Mouse (Mus musculus): Measurements from ENCODE around the gene Hist2h2aa1. TPM values are rescaled to one million over a fixed set of nuclear protein-coding genes. Genes with fewer than 3 reads are reported as not detected.
A peak's percentile ranks its signal among the peaks of the same experiment; 100 is the strongest.
"Not testable (repeated sequence)": the region's sequence is repeated elsewhere in the genome, so short reads cannot be mapped to it uniquely, and the experiment has no call there.

Gene Hist2h2aa1
- 16.3 and 17.4 TPM in 2 replicates for polyA plus RNA-seq (2014; fragmentation: Nextera tagmentation; extraction: Ambion mirVana)

GRCm38 (mm10) chr3:96245003-96245886 lies at the start of gene Hist2h2aa1:
Gene Hist2h2aa1 (plus strand): TSS chr3:96245497.
- H3K36me3 ChIP-seq (ENCODE audit: control insufficient read depth, insufficient read depth, low read length); H3K9me3 ChIP-seq (ENCODE audit: control insufficient read depth, low read length); H3K27me3 ChIP-seq (ENCODE audit: control insufficient read depth, insufficient read depth, low read length): not testable (repeated sequence)
- ATAC-seq (ENCODE audit: low FRiP score): peak; percentile 86
- H3K4me2 ChIP-seq: peak within 1 kb of the TSS; percentile 60
- H3K4me1 ChIP-seq (ENCODE audit: control insufficient read depth, insufficient read depth, low read length): peaks cover 19% of the 10 kb centered on the region
- peak; percentile 96 for DNase-seq (ENCODE audit: low spot score, missing footprints)
- H3K9ac ChIP-seq (ENCODE audit: low read length): peak within 1 kb of the TSS; percentile 80
- WGBS: under 1% methylated on average over 32 of the region's 88 CpGs
- peak within 1 kb of the TSS; percentile 43 for H3K4me3 ChIP-seq (ENCODE audit: low read depth, low read length)
- H3K27ac ChIP-seq (ENCODE audit: low read depth, low read length): peak within 1 kb of the TSS; percentile 94

DNA sequence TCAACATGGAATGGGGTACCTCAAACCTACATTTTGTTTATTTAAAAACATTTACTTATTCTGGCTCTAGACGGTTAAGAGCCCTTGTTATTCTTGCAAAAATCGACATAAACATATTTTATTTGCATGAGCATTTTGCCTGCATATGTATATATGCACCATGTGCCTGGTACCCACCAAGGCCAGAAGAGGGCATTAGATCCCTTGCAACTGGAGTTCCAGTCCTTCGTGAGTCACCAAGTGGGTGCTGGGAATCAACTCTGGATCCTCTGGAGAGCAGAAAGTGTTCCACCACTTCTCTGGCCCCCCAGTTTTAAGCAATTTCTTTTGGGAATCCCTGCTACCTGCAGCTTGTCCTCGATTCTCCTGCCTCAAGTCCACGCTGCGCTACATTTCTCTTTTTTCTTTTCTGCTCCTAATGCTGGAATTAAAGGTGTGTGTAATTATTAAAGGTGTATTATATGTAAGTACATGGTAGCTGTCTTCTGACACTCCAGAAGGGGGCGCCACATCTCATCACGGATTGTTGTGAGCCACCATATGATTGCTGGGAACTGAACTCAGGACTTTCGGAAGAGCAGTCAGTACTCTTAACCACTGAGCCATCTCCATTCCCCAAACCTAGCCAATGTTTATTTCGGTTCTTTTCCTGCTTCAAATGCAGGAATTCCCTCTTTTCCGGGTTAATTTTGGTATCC lies 49.5 kb upstream of the Hist2h2aa1 start:
- Histone ChIP-seq H3K4me1 (ENCODE audit: control insufficient read depth, insufficient read depth, low read length) (peaks cover 11% of the 10 kb centered on the region), H3K4me2 (no peak overlapping the region), H3K4me3 (ENCODE audit: low read depth, low read length) (no peak overlapping the region), H3K9me3 (ENCODE audit: control insufficient read depth, low read length) (no peaks in the 10 kb centered on the region; the same call in 1 of the 2 replicates), H3K9ac (ENCODE audit: low read length) (no peak overlapping the region), H3K27me3 (ENCODE audit: control insufficient read depth, insufficient read depth, low read length) (no peaks in the 10 kb centered on the region), H3K27ac (ENCODE audit: low read depth, low read length) (no peak overlapping the region), H3K36me3 (ENCODE audit: control insufficient read depth, insufficient read depth, low read length) (no peaks in the 10 kb centered on the region; the same call in 1 of the 2 replicates)
- DNase-seq (ENCODE audit: low spot score, missing footprints) (no peak), ATAC-seq (ENCODE audit: low FRiP score) (no peak)
- 93% methylated on average over 11 of the region's 11 CpGs for WGBS

DNA sequence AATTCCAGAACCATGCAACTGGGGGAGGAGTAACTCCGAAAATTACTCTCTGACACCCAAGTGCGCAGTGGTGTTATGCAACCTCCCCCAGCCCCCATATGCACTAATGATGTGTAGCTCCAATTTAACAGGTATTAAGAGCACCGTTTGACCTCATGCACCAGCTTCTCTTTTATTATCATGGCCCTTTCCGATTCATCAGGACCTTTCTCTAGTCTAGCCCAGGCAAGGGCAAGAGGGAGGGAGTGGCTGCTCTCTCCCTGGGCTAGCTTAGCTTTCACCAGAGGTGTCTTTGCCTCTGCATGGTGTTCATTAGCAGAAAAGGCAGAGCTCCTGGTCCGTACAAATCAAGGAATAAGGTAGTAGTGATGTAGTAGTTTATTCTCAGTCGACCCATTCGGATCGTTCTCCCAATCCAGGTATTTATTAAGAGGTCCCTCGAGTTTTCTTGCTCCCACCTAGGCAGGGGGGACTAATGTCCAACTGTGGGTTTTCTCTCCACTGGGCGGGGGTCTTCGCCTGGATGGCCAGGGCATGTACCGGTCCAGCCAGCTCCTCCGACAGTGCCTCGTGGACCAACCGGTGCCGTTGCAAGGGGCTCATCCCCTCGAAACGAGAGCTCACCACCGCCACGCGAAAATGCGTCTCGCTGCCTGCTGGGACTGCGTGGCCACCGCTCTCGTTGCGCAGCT lies 48.7 kb upstream of the Hist2h2aa1 start:
- Histone ChIP-seq H3K27me3 (ENCODE audit: control insufficient read depth, insufficient read depth, low read length) (no peaks in the 10 kb centered on the region), H3K4me1 (ENCODE audit: control insufficient read depth, insufficient read depth, low read length) (peaks cover 11% of the 10 kb centered on the region), H3K9ac (ENCODE audit: low read length) (peak overlapping the region; percentile 96), H3K9me3 (ENCODE audit: control insufficient read depth, low read length) (no peaks in the 10 kb centered on the region; the same call in 1 of the 2 replicates), H3K27ac (ENCODE audit: low read depth, low read length) (peak overlapping the region; percentile 88), H3K4me3 (ENCODE audit: low read depth, low read length) (peak overlapping the region; percentile 62), H3K36me3 (ENCODE audit: control insufficient read depth, insufficient read depth, low read length) (no peaks in the 10 kb centered on the region; the same call in 1 of the 2 replicates), H3K4me2 (peak overlapping the region; percentile 96)
- 21% methylated on average over 27 of the region's 27 CpGs for WGBS
- no peak for DNase-seq (ENCODE audit: low spot score, missing footprints)
- peak; percentile 61 for ATAC-seq (ENCODE audit: low FRiP score)

GRCm38 (mm10) chr3:96197129-96197749 lies 48.1 kb upstream of the Hist2h2aa1 start:
- under 1% methylated on average over 50 of the region's 50 CpGs for WGBS
- peak overlapping the region; percentile 62 for H3K4me3 ChIP-seq (ENCODE audit: low read depth, low read length)
- H3K27me3 ChIP-seq (ENCODE audit: control insufficient read depth, insufficient read depth, low read length): no peaks in the 10 kb centered on the region
- ATAC-seq (ENCODE audit: low FRiP score) (peak; percentile 95), DNase-seq (ENCODE audit: low spot score, missing footprints) (peak; percentile 98)
- H3K4me1 ChIP-seq (ENCODE audit: control insufficient read depth, insufficient read depth, low read length): peaks cover 11% of the 10 kb centered on the region
- H3K9me3 ChIP-seq (ENCODE audit: control insufficient read depth, low read length): no peaks in the 10 kb centered on the region; the same call in 1 of the 2 replicates
- H3K4me2 ChIP-seq: peak overlapping the region; percentile 96
- H3K9ac ChIP-seq (ENCODE audit: low read length): peak overlapping the region; percentile 96
- H3K36me3 ChIP-seq (ENCODE audit: control insufficient read depth, insufficient read depth, low read length): no peaks in the 10 kb centered on the region; the same call in 1 of the 2 replicates
- peak overlapping the region; percentile 88 for H3K27ac ChIP-seq (ENCODE audit: low read depth, low read length)

DNA sequence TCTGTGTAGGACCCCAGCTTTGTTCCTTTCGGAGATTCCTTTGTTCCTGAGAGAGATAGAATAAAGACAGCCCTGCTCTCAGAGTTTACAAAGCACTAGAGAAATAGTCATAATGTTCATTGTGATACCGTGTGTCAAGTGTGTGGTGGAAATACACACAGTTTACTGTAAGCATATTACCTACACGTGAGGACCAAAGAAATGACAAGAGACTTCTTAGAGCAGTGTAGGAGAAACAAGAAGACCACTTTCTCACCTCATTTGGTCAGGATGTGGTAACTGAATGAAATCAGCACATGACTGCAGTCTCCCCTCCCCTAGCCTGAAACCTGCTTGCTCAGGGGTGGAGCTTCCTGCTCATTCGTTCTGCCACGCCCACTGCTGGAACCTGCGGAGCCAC lies 47.1 kb upstream of the Hist2h2aa1 start:
- Histone ChIP-seq H3K27me3 (ENCODE audit: control insufficient read depth, insufficient read depth, low read length) (no peaks in the 10 kb centered on the region), H3K4me1 (ENCODE audit: control insufficient read depth, insufficient read depth, low read length) (peaks cover 11% of the 10 kb centered on the region), H3K4me3 (ENCODE audit: low read depth, low read length) (peak overlapping the region; percentile 13; the same call in 1 of the 2 replicates), H3K9me3 (ENCODE audit: control insufficient read depth, low read length) (no peaks in the 10 kb centered on the region; the same call in 1 of the 2 replicates), H3K27ac (ENCODE audit: low read depth, low read length) (no peak overlapping the region), H3K9ac (ENCODE audit: low read length) (peak overlapping the region; percentile 52), H3K36me3 (ENCODE audit: control insufficient read depth, insufficient read depth, low read length) (no peaks in the 10 kb centered on the region; the same call in 1 of the 2 replicates), H3K4me2 (peak overlapping the region; percentile 96)
- DNase-seq (ENCODE audit: low spot score, missing footprints) (peak; percentile 89), ATAC-seq (ENCODE audit: low FRiP score) (peak; percentile 1; the same call in 1 of the 2 replicates)
- 11% methylated on average over 6 of the region's 6 CpGs for WGBS

DNA sequence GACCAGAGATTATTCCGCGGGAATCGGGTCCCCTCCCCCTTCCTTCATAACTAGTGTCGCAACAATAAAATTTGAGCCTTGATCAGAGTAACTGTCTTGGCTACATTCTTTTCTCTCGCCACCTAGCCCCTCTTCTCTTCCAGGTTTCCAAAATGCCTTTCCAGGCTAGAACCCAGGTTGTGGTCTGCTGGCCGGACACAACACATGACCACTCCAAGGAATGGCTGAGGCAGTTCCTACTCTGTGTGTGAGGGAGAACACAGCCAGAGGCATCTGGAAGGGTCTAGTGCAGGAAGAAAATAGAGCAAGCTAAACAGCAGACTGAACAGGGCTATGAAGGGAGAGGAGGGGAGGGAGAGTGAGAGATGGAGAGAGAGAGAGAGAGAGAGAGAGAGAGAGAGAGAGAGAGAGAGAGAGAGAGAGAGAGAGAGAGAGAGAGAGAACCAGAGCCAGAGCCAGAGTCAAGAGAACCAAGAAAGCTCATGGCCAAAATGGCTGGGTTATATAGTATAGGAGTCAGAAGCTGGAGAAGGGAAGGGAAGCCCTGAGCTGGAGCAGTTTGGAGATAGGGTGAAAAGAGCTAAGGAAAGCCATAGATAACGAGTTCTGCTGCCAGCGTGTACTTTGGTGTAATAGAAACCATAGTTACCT lies 46.6 kb upstream of the Hist2h2aa1 start:
- H3K36me3 ChIP-seq (ENCODE audit: control insufficient read depth, insufficient read depth, low read length); H3K27me3 ChIP-seq (ENCODE audit: control insufficient read depth, insufficient read depth, low read length); H3K27ac ChIP-seq (ENCODE audit: low read depth, low read length); H3K4me2 ChIP-seq; ATAC-seq (ENCODE audit: low FRiP score); H3K9ac ChIP-seq (ENCODE audit: low read length); DNase-seq (ENCODE audit: low spot score, missing footprints); H3K9me3 ChIP-seq (ENCODE audit: control insufficient read depth, low read length); H3K4me3 ChIP-seq (ENCODE audit: low read depth, low read length): not testable (repeated sequence)
- 27% methylated on average over 6 of the region's 8 CpGs for WGBS
- H3K4me1 ChIP-seq (ENCODE audit: control insufficient read depth, insufficient read depth, low read length): peaks cover 11% of the 10 kb centered on the region

DNA sequence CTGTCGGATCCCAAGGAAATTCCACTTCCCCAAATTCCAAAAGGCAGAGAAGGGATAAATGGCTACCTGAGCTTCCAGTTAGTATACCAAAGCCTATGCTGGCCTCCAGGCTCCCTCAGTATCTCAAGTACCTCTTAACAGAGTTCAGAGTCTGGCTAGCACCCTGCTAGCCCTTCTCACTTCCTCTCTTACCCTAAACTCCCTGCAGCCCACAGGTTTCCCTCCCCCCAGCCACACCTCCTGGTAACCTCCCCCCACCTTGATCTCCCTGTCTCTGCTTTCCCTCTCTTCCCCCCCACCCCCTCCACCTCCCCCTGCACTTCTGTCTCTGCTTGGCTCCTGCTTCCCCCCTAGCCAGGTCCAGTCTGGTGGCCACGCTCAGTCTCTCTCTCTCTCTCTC lies 45.6 kb upstream of the Hist2h2aa1 start:
- no peak for ATAC-seq (ENCODE audit: low FRiP score)
- H3K9ac ChIP-seq (ENCODE audit: low read length): no peak overlapping the region
- DNase-seq (ENCODE audit: low spot score, missing footprints): no peak
- no peaks in the 10 kb centered on the region for H3K27me3 ChIP-seq (ENCODE audit: control insufficient read depth, insufficient read depth, low read length)
- H3K36me3 ChIP-seq (ENCODE audit: control insufficient read depth, insufficient read depth, low read length): no peaks in the 10 kb centered on the region; the same call in 1 of the 2 replicates
- no peak overlapping the region for H3K4me3 ChIP-seq (ENCODE audit: low read depth, low read length)
- WGBS: 73% methylated on average over 2 of the region's 2 CpGs
- no peaks in the 10 kb centered on the region; the same call in 1 of the 2 replicates for H3K9me3 ChIP-seq (ENCODE audit: control insufficient read depth, low read length)
- H3K27ac ChIP-seq (ENCODE audit: low read depth, low read length): no peak overlapping the region
- peaks cover 11% of the 10 kb centered on the region for H3K4me1 ChIP-seq (ENCODE audit: control insufficient read depth, insufficient read depth, low read length)
- no peak overlapping the region for H3K4me2 ChIP-seq

DNA sequence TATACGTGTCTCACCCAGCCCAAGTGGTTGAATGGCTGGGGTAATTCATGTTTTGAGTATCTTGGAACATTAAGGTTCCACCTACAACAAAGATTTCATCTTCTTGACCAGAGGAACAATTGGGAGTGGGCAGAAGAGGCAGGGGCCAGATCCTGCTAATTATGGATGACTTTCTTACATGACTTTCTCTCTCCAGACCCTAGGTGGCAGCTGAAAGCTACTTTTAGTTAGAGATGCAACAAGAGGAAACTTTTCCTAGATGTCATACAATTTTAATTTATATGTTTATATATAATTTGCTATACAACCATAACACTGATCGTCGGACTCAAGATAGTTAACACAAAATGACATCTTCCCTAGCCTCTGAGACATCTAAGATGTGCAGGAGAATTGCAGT lies 37.5 kb upstream of the Hist2h2aa1 start:
- no peaks in the 10 kb centered on the region for H3K27me3 ChIP-seq (ENCODE audit: control insufficient read depth, insufficient read depth, low read length)
- ATAC-seq (ENCODE audit: low FRiP score) (no peak), DNase-seq (ENCODE audit: low spot score, missing footprints) (no peak)
- 89% methylated on average over 3 of the region's 3 CpGs for WGBS
- no peak overlapping the region for H3K27ac ChIP-seq (ENCODE audit: low read depth, low read length)
- H3K36me3 ChIP-seq (ENCODE audit: control insufficient read depth, insufficient read depth, low read length): no peaks in the 10 kb centered on the region
- no peaks in the 10 kb centered on the region for H3K9me3 ChIP-seq (ENCODE audit: control insufficient read depth, low read length)
- H3K9ac ChIP-seq (ENCODE audit: low read length): no peak overlapping the region
- H3K4me1 ChIP-seq (ENCODE audit: control insufficient read depth, insufficient read depth, low read length): no peaks in the 10 kb centered on the region
- H3K4me2 ChIP-seq: no peak overlapping the region
- no peak overlapping the region for H3K4me3 ChIP-seq (ENCODE audit: low read depth, low read length)

Data from midbrain, embryonic 11.5 days (tissue).